Mouse (Mus musculus) heart, postnatal 0 days (tissue): ENCODE data around the gene Vamp5. TPM values are rescaled to one million over a fixed set of nuclear protein-coding genes. Genes with fewer than 3 reads are reported as not detected.

Source experiments
- ATAC-seq: fragments of 200-750 bp; cut with Nextera tagmentation; 2 replicates; pipeline ENCODE4 v1.8.0; 2017; ENCODE audit warnings: low read depth, moderate number of reproducible peaks, moderate library complexity; ENCODE audit not compliant: insufficient read depth
- DNase-seq: peaks from one replicate; pipeline ENCODE4 v3.0.0-alpha.2; 2016; ENCODE audit warnings: low spot score
- H3K27ac ChIP-seq: fragments of 300-500 bp; sonication (generic); 2 replicates; pipeline ENCODE4 v1.5.1; 2014; ENCODE audit warnings: low read depth, mild to moderate bottlenecking
- H3K27me3 ChIP-seq: fragments of 300-500 bp; sonication (generic); 2 replicates; pipeline ENCODE4 v1.6.1; 2014; ENCODE audit warnings: low read length, mixed read lengths; ENCODE audit not compliant: control insufficient read depth, insufficient read depth
- H3K36me3 ChIP-seq: fragments of 300-500 bp; sonication (generic); replicated peaks from 2 replicates; pipeline ENCODE4 v1.6.1; 2014; ENCODE audit warnings: low read length, mixed read lengths; ENCODE audit not compliant: control insufficient read depth, insufficient read depth
- H3K4me1 ChIP-seq: fragments of 300-500 bp; sonication (generic); 2 replicates; pipeline ENCODE4 v1.6.1; 2014; ENCODE audit warnings: antibody characterized with exemption; ENCODE audit not compliant: control insufficient read depth, insufficient read depth
- H3K4me2 ChIP-seq: fragments of 300-500 bp; sonication (generic); 2 replicates; pipeline ENCODE4 v1.6.1; 2014; ENCODE audit warnings: low read depth, mild to moderate bottlenecking, low read length, moderate library complexity
- H3K4me3 ChIP-seq: fragments of 300-500 bp; sonication (generic); 2 replicates; pipeline ENCODE4 v1.5.1; 2014; ENCODE audit warnings: low read depth, low read length
- H3K9ac ChIP-seq: fragments of 300-500 bp; sonication (generic); replicated peaks from 2 replicates; pipeline ENCODE4 v1.6.1; 2014; ENCODE audit warnings: low read depth, low read length, mixed read lengths
- H3K9me3 ChIP-seq: fragments of 300-500 bp; sonication (generic); replicated peaks from 2 replicates; pipeline ENCODE4 v1.6.1; 2016; ENCODE audit warnings: low read length; ENCODE audit not compliant: control insufficient read depth
- CTCF ChIP-seq: IDR thresholded peaks from 2 replicates; pipeline ENCODE4 v1.5.1; 2016; ENCODE audit warnings: antibody characterized with exemption, control low read depth, low read depth
- EP300 ChIP-seq: IDR thresholded peaks from 2 replicates; pipeline ENCODE4 v1.6.1; 2016; ENCODE audit warnings: antibody characterized with exemption, low read depth
- WGBS: fragments of 180-500 bp; shearing (Covaris S2); extraction: QIAGEN DNeasy Blood & Tissue Kit; methylation state at CpG from one replicate; pipeline ENCODE4 v1.1.7; 2014; 5-methylcytosine and 5-hydroxymethylcytosine counted together
- polyA plus RNA-seq: library from polyadenylated mRNA; unstranded; fragments of >200 nt; fragmentation: Nextera tagmentation; extraction: Ambion mirVana; gene quantifications from 2 replicates; pipeline ENCODE4 v1.2.1, GENCODE M21; 2015
- total RNA-seq: library from RNA; depleted of rRNA; stranded (reverse); fragments of >200 nt; gene quantifications from 2 replicates; pipeline ENCODE4 v1.2.3, GENCODE M21; 2014; ENCODE audit warnings: low replicate concordance

The Vamp5 gene
- total and polyA plus RNA-seq, 2 experiments from 2014 or later: 19.5 to 49.0 TPM

DNA sequence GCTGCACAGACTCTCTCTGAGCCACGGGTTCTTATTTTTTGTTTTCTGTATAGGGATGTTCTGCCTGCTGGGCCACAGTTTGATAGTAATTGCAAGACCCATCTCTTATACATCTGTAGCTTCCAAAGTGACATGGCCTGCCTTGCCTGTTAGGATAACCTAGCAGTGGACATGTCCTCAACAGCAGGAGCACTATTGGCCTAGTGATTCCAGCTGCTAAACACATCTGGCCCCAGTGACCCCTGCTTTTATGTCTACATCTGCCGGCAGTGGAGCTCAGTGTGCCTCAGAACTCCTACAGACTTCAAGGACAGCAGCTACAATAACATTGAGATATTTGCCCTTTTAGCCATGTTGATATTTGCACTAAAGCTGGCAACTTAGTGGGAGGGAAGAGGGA, 19.7 kb upstream of the Vamp5 start:
- DNase-seq (no peak), ATAC-seq (no peak)
- Histone ChIP-seq H3K4me3 (no peak overlapping the region), H3K9ac (no peak overlapping the region), H3K27ac (no peak overlapping the region), H3K36me3 (no peaks in the 10 kb centered on the region), H3K9me3 (no peaks in the 10 kb centered on the region), H3K4me2 (no peak overlapping the region), H3K4me1 (no peaks in the 10 kb centered on the region), H3K27me3 (no peaks in the 10 kb centered on the region)
- 56% methylated on average over 2 of the region's 2 CpGs for WGBS
- no peak for TF ChIP-seq EP300
- TF ChIP-seq CTCF: no peak

DNA sequence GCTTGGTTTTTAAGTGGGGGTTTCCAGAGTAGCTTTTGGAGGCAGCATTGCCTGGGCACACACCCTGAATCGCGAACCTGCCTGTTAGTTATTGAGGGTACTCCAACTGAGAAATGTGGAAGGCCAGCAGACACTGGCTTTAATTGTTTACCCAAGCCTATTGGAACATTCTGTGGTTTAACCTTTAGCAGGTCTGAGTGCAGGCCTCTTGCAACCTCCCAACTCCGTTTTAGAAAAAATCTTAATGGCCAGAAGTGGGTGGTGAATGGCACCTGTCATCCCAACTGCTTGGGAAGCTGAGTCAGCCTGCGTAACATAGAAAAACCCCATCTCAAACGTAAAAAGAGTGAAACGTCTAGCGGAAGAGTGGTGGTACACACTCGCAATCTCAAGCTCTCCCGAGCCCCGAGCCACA, 16.6 kb upstream of the Vamp5 start:
- Histone ChIP-seq H3K4me3 (no peak overlapping the region), H3K27me3 (no peaks in the 10 kb centered on the region), H3K4me1 (no peaks in the 10 kb centered on the region), H3K9ac (no peak overlapping the region), H3K9me3 (no peaks in the 10 kb centered on the region), H3K36me3 (no peaks in the 10 kb centered on the region), H3K4me2 (no peak overlapping the region), H3K27ac (no peak overlapping the region)
- no peak for TF ChIP-seq EP300
- TF ChIP-seq CTCF: no peak
- DNase-seq: no peak
- WGBS: 76% methylated on average over 10 of the region's 10 CpGs
- no peak for ATAC-seq

DNA sequence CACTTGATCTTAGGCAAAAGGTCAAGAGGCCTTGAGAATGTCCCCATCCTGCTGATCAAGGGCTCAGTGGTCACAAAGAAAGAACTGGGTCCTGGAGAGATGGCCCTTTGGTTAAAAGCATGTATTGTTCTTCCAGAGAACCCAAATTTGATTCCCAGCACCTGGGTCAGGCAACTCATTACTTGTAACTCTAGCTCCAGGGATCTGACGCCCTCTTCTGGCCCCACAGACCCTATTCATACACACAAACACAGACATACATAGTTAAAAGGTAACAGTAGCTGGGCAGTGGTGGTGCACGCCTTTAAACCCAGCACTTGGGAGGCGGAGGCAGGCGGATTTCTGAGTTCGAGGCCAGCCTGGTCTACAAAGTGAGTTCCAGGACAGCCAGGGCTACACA, 12.1 kb upstream of the Vamp5 start:
- TF ChIP-seq CTCF (no peak), EP300 (no peak)
- Histone ChIP-seq H3K36me3 (0 out of 2 replicates have a peak, but pooled peaks cover 3% of the 10 kb centered on the region), H3K9me3 (no peaks in the 10 kb centered on the region), H3K4me2 (no peak overlapping the region), H3K4me3 (no peak overlapping the region), H3K27me3 (no peaks in the 10 kb centered on the region), H3K27ac (0 out of 2 replicates have a peak overlapping the region, but pooled peaks have one; percentile 2), H3K9ac (no peak overlapping the region), H3K4me1 (peaks cover 17% of the 10 kb centered on the region)
- DNase-seq (no peak), ATAC-seq (no peak)
- WGBS: 90% methylated on average over 5 of the region's 5 CpGs

DNA sequence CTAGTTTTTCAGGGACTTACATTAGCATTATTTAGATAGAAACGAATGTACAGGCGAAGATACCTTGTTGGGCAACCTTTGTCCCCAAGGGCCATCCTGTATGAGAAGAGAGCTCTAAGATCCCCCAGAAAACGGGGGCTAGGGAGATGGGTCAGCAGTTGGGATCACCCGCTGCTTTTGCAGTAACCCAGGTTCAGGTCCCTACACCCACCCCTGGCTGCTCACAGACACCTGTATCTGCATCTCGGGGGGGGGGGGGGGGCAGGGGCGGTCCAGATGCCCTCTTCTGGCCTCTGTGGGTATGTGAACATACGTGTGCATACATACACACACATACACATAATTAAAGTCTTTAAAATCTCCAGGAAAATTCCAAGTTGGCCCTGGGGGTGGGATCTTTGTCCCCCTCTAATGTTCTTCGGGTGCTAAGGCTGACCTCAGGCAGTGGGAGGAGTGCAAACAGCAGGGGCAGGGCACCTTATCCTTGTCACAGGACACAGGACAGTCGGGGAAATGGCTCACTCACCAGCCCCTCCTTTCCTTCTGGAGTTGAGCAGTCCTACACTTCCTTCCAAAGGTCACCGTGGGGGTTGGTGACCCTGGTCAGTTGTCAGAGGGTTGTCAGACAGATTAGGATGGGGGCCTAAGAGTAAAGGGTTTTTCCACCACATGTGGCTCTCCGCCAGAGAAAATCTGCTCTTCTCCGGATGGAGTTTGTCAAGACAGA, 10.7 kb upstream of the Vamp5 start:
- DNase-seq (peak; percentile 68), ATAC-seq (peak; percentile 58)
- Histone ChIP-seq H3K4me1 (peaks cover 17% of the 10 kb centered on the region), H3K9me3 (no peaks in the 10 kb centered on the region), H3K27ac (peak overlapping the region; percentile 99), H3K36me3 (peaks cover 13% of the 10 kb centered on the region; the same call in 1 of the 2 replicates), H3K27me3 (no peaks in the 10 kb centered on the region), H3K9ac (peak overlapping the region; percentile 76), H3K4me3 (peak overlapping the region; percentile 57), H3K4me2 (peak overlapping the region; percentile 72)
- TF ChIP-seq CTCF: no peak
- WGBS: 18% methylated on average over 12 of the region's 12 CpGs

DNA sequence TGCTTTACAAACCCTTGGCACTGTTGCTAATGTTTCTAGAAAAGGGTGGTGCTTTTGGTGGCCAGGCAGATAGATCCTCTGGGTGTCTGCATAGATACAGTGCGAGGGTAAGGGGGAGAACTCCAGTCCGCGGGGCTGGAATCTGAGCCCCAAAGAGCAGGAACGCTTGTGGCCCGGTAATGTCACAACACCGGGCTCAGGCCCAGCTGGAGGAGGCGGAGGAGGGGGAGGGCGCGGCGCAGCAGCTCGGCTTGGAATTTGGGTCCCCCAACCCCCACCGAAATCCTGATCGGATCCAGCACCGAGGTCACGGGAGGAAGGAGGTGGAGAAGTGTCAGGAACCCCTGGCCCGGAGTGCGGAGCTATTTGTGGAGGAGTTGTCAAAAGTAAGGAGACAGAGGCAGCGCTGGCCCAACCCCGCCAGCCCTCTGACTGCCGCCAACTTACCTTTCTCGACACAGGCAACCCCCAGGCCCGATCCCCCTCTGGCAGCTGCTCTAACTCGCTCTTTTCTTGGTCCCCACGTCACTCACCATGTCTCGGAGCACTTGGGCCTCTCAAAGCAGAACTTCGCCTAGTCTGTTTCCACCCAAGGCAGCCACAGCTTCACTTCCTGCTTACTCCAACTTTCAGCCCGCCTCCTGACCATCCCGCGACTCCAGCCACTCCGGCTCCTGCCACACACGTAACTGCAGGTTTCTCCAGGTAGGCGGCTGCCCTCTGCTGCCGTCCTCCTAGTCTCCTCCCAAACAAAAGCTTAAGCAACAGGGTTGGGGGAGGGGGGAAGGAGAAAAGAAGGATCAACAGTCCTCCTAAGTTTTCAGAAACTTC, 9.9 kb upstream of the Vamp5 start, which contains the start of gene Vamp8:
Vamp8 (minus strand) TSS at position 763 of the 831 bp plus-strand sequence.
- Histone ChIP-seq H3K4me1 (peaks cover 17% of the 10 kb centered on the region), H3K27ac (peak within 1 kb of the TSS; percentile 99), H3K9me3 (no peaks in the 10 kb centered on the region), H3K36me3 (peaks cover 21% of the 10 kb centered on the region), H3K4me3 (peak within 1 kb of the TSS; percentile 57), H3K27me3 (no peaks in the 10 kb centered on the region), H3K9ac (peak within 1 kb of the TSS; percentile 76), H3K4me2 (peak within 1 kb of the TSS; percentile 72)
- WGBS: under 1% methylated on average over 32 of the region's 33 CpGs
- ATAC-seq (peak; percentile 75), DNase-seq (peak; percentile 86)
- TF ChIP-seq CTCF: no peak
- TF ChIP-seq EP300: peak; percentile 88
